Comparison of ENCODE assay signal across 7 mouse cellular contexts in the genomic region with DNA sequence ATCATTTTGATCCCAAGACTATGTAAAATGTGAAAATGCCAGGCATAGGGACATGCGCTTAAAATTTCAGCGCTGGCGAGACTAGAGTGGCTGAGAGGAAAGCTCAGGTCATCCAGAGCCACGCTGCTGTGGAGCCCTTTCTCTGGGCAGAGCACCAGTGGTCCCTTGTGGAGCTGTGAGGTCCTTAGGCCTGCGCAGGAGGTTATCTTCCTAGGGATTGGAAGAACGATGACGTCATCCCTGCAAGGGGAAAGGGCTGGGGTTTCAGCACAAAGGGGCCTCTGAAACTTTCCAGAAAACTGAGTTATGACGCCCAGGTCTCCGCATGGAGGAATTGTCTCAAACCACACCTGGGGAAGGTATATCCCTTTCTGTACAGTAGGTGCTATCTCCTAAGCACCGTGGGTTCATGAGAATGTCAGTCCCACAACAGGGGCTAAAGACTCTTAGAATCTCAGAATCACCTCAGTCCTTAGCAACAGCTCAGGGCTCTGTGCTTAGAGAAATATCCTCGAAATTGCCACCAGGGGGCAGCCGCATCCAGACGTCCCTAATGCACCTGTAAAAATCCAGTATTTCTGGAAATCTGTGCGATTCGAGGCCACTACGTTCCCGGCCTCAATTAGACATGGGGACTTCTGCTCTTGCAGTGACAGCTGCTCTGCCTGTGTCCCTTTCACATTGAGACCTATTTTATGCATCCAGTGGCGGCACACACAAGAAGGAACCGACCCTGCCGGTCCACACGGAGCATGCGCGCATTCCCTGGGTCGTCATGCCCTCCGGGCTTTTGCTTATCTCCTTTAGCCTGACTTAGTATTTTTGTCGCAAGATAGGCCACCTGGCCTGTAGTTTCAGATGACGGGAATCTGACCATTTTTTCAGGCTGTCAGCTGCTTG. TPM values are rescaled to one million over a fixed set of nuclear protein-coding genes. Genes with fewer than 3 reads are reported as not detected.
A peak's percentile ranks its signal among the peaks of the same experiment; 100 is the strongest.
DNase-seq lines count a peak whose midpoint lies in the region; ATAC-seq and TF ChIP-seq lines count a peak whose summit lies in the region.

No protein-coding gene starts in this region.

- no peaks in the 10 kb centered on the region for H3K27me3 ChIP-seq in intestine, embryonic 14.5 days (replicated peaks; ENCODE audit: control insufficient read depth, insufficient read depth, low read length)
- H3K27me3 ChIP-seq in midbrain, embryonic 10.5 days (ENCODE audit: low read depth, poor library complexity, severe bottlenecking): no peaks in the 10 kb centered on the region

- no peaks in the 10 kb centered on the region for H3K9me3 ChIP-seq in intestine, embryonic 14.5 days (ENCODE audit: control insufficient read depth, low read length)
- H3K9me3 ChIP-seq in midbrain, embryonic 10.5 days (replicated peaks): no peaks in the 10 kb centered on the region

- peak; percentile 68 for DNase-seq in adrenal gland, adult 2 months
- peak; percentile 79 to 81 for DNase-seq in cerebellum, postnatal 36 days
- peak; percentile 66 for DNase-seq in gastrocnemius, adult 2 months
- DNase-seq in intestine, embryonic 14.5 days (ENCODE audit: low spot score): peak; percentile 88
- peak; percentile 64 to 70 for DNase-seq in left cerebral cortex, postnatal 36 days (ENCODE audit: low spot score in 2 of 2)
- DNase-seq in midbrain, embryonic 10.5 days (ENCODE audit: low spot score): peak; percentile 75
- peak; percentile 30 to 41 for DNase-seq in right cerebral cortex, postnatal 36 days (ENCODE audit: low spot score in 2 of 2)

- H3K27ac ChIP-seq in gastrocnemius, adult 2 months: 0 out of 2 replicates have a peak overlapping the region, but pooled peaks have one; percentile 1
- no peak overlapping the region for H3K27ac ChIP-seq in intestine, embryonic 14.5 days (ENCODE audit: low read depth)
- H3K27ac ChIP-seq in midbrain, embryonic 10.5 days (replicated peaks): peak overlapping the region; percentile 55

- intact Hi-C loops in gastrocnemius, adult 2 months (cut with DNase I): loop anchor here (2.0 to 5.0 kb wide), 3 partner anchors 41 to 138 kb away; no protein-coding TSS in a partner anchor
- intact Hi-C loops in left cerebral cortex, postnatal 36 days (cut with DNase I): loop anchor here (1.0 to 5.0 kb wide), 2 partner anchors 116 to 1201 kb away; no protein-coding TSS in a partner anchor

- H3K36me3 ChIP-seq in intestine, embryonic 14.5 days (ENCODE audit: control insufficient read depth, insufficient read depth, low read length): no peaks in the 10 kb centered on the region
- H3K36me3 ChIP-seq in midbrain, embryonic 10.5 days: no peaks in the 10 kb centered on the region

- ATAC-seq in intestine, embryonic 14.5 days (replicated peaks; ENCODE audit: low FRiP score, low TSS enrichment, low read depth): peak; percentile 63

- peak overlapping the region; percentile 37 for H3K4me2 ChIP-seq in intestine, embryonic 14.5 days (ENCODE audit: low read length)

- no peaks in the 10 kb centered on the region; the same call in 1 of the 2 replicates for H3K4me1 ChIP-seq in intestine, embryonic 14.5 days (replicated peaks; ENCODE audit: control insufficient read depth, insufficient read depth, low read length)
- H3K4me1 ChIP-seq in midbrain, embryonic 10.5 days: peaks cover 29% of the 10 kb centered on the region

- 0 out of 2 replicates have a peak overlapping the region, but pooled peaks have one; percentile 16 for H3K9ac ChIP-seq in intestine, embryonic 14.5 days (ENCODE audit: low read length)

- H3K4me3 ChIP-seq in gastrocnemius, adult 2 months: peak overlapping the region; percentile 70
- 0 out of 2 replicates have a peak overlapping the region, but pooled peaks have one; percentile 1 for H3K4me3 ChIP-seq in intestine, embryonic 14.5 days (ENCODE audit: low read depth, low read length)
- H3K4me3 ChIP-seq in midbrain, embryonic 10.5 days: peak overlapping the region; percentile 50

- peak; percentile 81 for TF ChIP-seq CTCF in gastrocnemius, adult 2 months (IDR thresholded peaks at IDR 0.05)

- WGBS in intestine, embryonic 14.5 days: 31% methylated on average over 27 of the region's 27 CpGs
- 25% methylated on average over 27 of the region's 27 CpGs for WGBS in midbrain, embryonic 10.5 days

RNA-seq across cellular contexts. Expression of a gene that starts 18.4 kb away (rescaled TPM):
- under 1 TPM in 1 of 2 experiments, not detected in 1; 0.17 TPM for total RNA-seq in adrenal gland, adult 2 months (2021)
- 0.41 TPM in 1 of 2 replicates, not detected in the other for polyA plus RNA-seq in adrenal gland, adult 2 months (2012; rRNA removed)
- not detected for total RNA-seq in gastrocnemius, adult 2 months (2021)
- polyA plus RNA-seq in intestine, embryonic 14.5 days (2014; fragmentation: Nextera tagmentation; extraction: Ambion mirVana): 0.32 TPM in 1 of 2 replicates, not detected in the other
- not detected for total RNA-seq in left cerebral cortex, postnatal 36 days (2021)
- 0.41 and 0.55 TPM in 2 replicates for polyA plus RNA-seq in midbrain, embryonic 10.5 days (2016; fragmentation: Nextera tagmentation; extraction: Ambion mirVana)

RNA-seq across cellular contexts. Expression of a gene that starts 19.6 kb away (rescaled TPM):
- not detected for total RNA-seq in adrenal gland, adult 2 months (2021)
- polyA plus RNA-seq in adrenal gland, adult 2 months (2012; rRNA removed): not detected in 2 replicates
- not detected for total RNA-seq in gastrocnemius, adult 2 months (2021)
- polyA plus RNA-seq in intestine, embryonic 14.5 days (2014; fragmentation: Nextera tagmentation; extraction: Ambion mirVana): not detected in 2 replicates
- not detected for total RNA-seq in left cerebral cortex, postnatal 36 days (2021)
- 0.07 TPM in 1 of 2 replicates, not detected in the other for polyA plus RNA-seq in midbrain, embryonic 10.5 days (2016; fragmentation: Nextera tagmentation; extraction: Ambion mirVana)

RNA-seq across cellular contexts. Expression of a gene that starts 39.8 kb away (rescaled TPM):
- total RNA-seq in adrenal gland, adult 2 months (2021): 10 to 100 TPM; 69.5 to 72.8 TPM
- polyA plus RNA-seq in adrenal gland, adult 2 months (2012; rRNA removed): 75.0 and 78.7 TPM in 2 replicates
- total RNA-seq in gastrocnemius, adult 2 months (2021): 10 to 100 TPM; 62.7 to 83.8 TPM
- polyA plus RNA-seq in intestine, embryonic 14.5 days (2014; fragmentation: Nextera tagmentation; extraction: Ambion mirVana): 130 and 134 TPM in 2 replicates
- total RNA-seq in left cerebral cortex, postnatal 36 days (2021): 10 to 100 TPM; 15.8 to 16.2 TPM
- 126 and 133 TPM in 2 replicates for polyA plus RNA-seq in midbrain, embryonic 10.5 days (2016; fragmentation: Nextera tagmentation; extraction: Ambion mirVana)

RNA-seq across cellular contexts. Expression of a gene that starts 48.7 kb away (rescaled TPM):
- not detected for total RNA-seq in adrenal gland, adult 2 months (2021)
- not detected in 2 replicates for polyA plus RNA-seq in adrenal gland, adult 2 months (2012; rRNA removed)
- total RNA-seq in gastrocnemius, adult 2 months (2021): not detected
- polyA plus RNA-seq in intestine, embryonic 14.5 days (2014; fragmentation: Nextera tagmentation; extraction: Ambion mirVana): 0.18 and 0.22 TPM in 2 replicates
- total RNA-seq in left cerebral cortex, postnatal 36 days (2021): under 1 TPM in 1 of 2 experiments, not detected in 1; 0.17 TPM
- 0.23 and 0.29 TPM in 2 replicates for polyA plus RNA-seq in midbrain, embryonic 10.5 days (2016; fragmentation: Nextera tagmentation; extraction: Ambion mirVana)

Comparison
In these comparisons a context has a peak if more than half of its experiments do, and no peak if none do; other contexts are left out.
1. DNase-seq: peak in every context shown above with its lines; median percentile 88 in intestine, embryonic 14.5 days; 80 in cerebellum, postnatal 36 days; 75 in midbrain, embryonic 10.5 days; 68 in adrenal gland, adult 2 months; 67 in left cerebral cortex, postnatal 36 days; 66 in gastrocnemius, adult 2 months; 36 in right cerebral cortex, postnatal 36 days.
2. H3K4me3 ChIP-seq: peak in every context shown above with its lines; median percentile 70 in gastrocnemius, adult 2 months; 50 in midbrain, embryonic 10.5 days; 1 in intestine, embryonic 14.5 days.